Mouse (Mus musculus) stomach, embryonic 15.5 days (tissue): Measurements from ENCODE around the gene Dynlt1f. TPM values are rescaled to one million over a fixed set of nuclear protein-coding genes. Genes with fewer than 3 reads are reported as not detected.
"Not testable (repeated sequence)": the region's sequence is repeated elsewhere in the genome, so short reads cannot be mapped to it uniquely, and the experiment has no call there.

ENCODE experiments used
- ATAC-seq: fragments of 200-750 bp; cut with Nextera tagmentation; 2 replicates; pipeline ENCODE4 v1.8.0; 2017; ENCODE audit warnings: low read depth, moderate number of reproducible peaks, moderate TSS enrichment; ENCODE audit not compliant: insufficient read depth, low FRiP score
- H3K27ac ChIP-seq: fragments of 300-500 bp; sonication (generic); 2 replicates; pipeline ENCODE4 v1.5.1; 2015; ENCODE audit warnings: mild to moderate bottlenecking, inconsistent platforms
- H3K27me3 ChIP-seq: fragments of 300-500 bp; sonication (generic); replicated peaks from 2 replicates; pipeline ENCODE4 v1.6.1; 2015; ENCODE audit warnings: inconsistent platforms
- H3K36me3 ChIP-seq: fragments of 300-500 bp; sonication (generic); 2 replicates; pipeline ENCODE4 v1.6.1; 2015; ENCODE audit warnings: inconsistent platforms
- H3K4me1 ChIP-seq: fragments of 300-500 bp; sonication (generic); 2 replicates; pipeline ENCODE4 v1.6.1; 2015; ENCODE audit warnings: inconsistent platforms
- H3K4me2 ChIP-seq: fragments of 300-500 bp; sonication (generic); 2 replicates; pipeline ENCODE4 v1.6.1; 2015; ENCODE audit warnings: mild to moderate bottlenecking, inconsistent platforms
- H3K4me3 ChIP-seq: fragments of 300-500 bp; sonication (generic); replicated peaks from 2 replicates; pipeline ENCODE4 v1.5.1; 2015; ENCODE audit warnings: inconsistent platforms
- H3K9ac ChIP-seq: fragments of 300-500 bp; sonication (generic); 2 replicates; pipeline ENCODE4 v1.6.1; 2015; ENCODE audit warnings: inconsistent platforms
- H3K9me3 ChIP-seq: fragments of 300-500 bp; sonication (generic); 2 replicates; pipeline ENCODE4 v1.6.1; 2016; ENCODE audit warnings: inconsistent platforms
- WGBS: fragments of 180-500 bp; shearing (Covaris S2); methylation state at CpG from one replicate; pipeline ENCODE4 v1.1.7; 2015; 5-methylcytosine and 5-hydroxymethylcytosine counted together
- polyA plus RNA-seq: library from polyadenylated mRNA; unstranded; fragments of >200 nt; fragmentation: Nextera tagmentation; extraction: Ambion mirVana; gene quantifications from 2 replicates; pipeline ENCODE4 v1.2.1, GENCODE M21; 2015

Dynlt1f gene
- polyA plus RNA-seq, 1 experiment from 2014 or later = 226 TPM

DNA sequence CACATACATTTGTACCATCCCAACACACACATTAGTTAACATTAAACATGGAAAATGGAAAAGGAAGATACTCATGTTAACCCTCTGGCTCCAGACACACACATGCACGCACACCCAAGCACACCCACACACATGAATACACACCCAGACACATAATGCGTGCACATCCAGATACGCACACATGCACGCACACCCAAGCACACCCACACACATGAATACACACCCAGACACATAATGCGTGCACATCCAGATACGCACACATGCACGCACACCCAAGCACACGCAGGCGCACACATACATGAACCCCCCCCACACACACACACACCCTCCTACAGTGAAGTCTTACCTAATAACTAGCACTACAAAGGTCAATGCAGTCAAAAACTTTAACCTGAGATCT is 39.0 kb downstream of the Dynlt1f start:
- not testable (repeated sequence) for H3K4me1 ChIP-seq, H3K27ac ChIP-seq, H3K4me2 ChIP-seq, H3K4me3 ChIP-seq, H3K9me3 ChIP-seq, H3K9ac ChIP-seq, H3K36me3 ChIP-seq, H3K27me3 ChIP-seq, ATAC-seq
- WGBS = 94% methylated on average over 9 of the region's 9 CpGs

DNA sequence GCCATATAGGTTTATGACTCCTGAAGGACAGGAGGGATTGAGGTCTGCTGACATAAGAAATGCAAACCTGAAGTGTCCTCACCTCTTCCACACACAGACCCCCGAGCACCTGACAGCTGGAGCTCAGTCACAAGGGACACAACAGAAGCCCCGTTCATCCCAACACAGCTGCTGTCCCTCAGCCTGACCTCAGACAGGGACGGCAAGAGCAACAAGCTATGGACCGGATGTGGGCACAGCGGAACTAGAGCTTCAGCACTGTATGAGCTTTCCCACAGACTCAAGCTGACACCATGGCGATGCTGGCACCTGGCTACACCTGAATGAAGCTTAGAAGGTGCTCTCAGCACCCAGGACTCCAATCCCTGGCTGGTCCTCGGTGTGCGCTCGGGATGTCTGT is 41.4 kb downstream of the Dynlt1f start:
- H3K9ac ChIP-seq, H3K9me3 ChIP-seq, H3K27ac ChIP-seq, ATAC-seq, H3K4me1 ChIP-seq, H3K4me3 ChIP-seq, H3K36me3 ChIP-seq, H3K27me3 ChIP-seq, H3K4me2 ChIP-seq: not testable (repeated sequence)
- WGBS = 87% methylated on average over 4 of the region's 9 CpGs

DNA sequence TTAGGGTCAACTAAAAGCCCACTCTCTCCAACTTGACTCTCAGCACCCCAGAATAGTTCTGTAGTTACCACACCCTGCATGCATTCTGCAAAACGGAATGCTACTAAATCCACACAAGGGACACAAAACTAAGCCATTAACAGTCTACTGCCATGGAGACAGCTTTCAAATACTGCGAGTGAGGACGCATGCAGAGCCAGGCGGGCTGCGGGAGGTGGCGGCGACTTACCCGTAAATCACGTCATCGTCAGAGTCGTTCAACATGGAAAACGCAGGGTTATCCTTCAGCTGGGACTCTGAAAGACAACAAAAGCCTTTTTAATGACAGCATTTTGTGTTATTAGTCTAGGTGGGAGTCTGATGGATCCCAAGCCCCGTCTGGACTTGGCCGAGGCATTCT is 42.2 kb downstream of the Dynlt1f start:
- H3K27me3 ChIP-seq, H3K9me3 ChIP-seq, ATAC-seq, H3K9ac ChIP-seq, H3K4me3 ChIP-seq, H3K27ac ChIP-seq, H3K4me1 ChIP-seq, H3K36me3 ChIP-seq, H3K4me2 ChIP-seq: not testable (repeated sequence)
- 85% methylated on average over 11 of the region's 14 CpGs for WGBS

DNA sequence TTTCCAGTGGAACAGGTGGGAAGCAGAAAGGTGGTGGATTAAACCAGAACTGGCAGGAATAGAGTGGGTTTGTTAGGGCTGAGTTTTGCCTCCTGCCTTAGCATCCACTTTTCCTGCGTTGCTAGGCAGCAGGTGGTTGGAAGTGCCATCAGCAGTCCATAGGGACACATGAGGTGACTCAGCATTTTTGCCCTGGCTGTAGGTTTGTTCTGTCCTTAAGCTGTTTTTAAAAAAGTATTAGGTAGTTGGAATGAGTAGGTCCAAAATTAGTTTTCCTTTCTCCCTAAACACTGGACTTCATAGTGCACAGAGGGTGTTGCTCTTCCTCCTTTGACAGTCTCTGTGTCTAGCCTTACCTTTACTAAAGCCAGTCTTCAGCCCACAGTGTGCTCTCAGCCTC is 50.4 kb downstream of the Dynlt1f start:
- H3K27ac ChIP-seq, ATAC-seq, H3K36me3 ChIP-seq, H3K4me3 ChIP-seq, H3K9ac ChIP-seq, H3K9me3 ChIP-seq, H3K4me2 ChIP-seq, H3K4me1 ChIP-seq, H3K27me3 ChIP-seq: not testable (repeated sequence)
- WGBS = 71% methylated on average over 1 of the region's 1 CpGs

DNA sequence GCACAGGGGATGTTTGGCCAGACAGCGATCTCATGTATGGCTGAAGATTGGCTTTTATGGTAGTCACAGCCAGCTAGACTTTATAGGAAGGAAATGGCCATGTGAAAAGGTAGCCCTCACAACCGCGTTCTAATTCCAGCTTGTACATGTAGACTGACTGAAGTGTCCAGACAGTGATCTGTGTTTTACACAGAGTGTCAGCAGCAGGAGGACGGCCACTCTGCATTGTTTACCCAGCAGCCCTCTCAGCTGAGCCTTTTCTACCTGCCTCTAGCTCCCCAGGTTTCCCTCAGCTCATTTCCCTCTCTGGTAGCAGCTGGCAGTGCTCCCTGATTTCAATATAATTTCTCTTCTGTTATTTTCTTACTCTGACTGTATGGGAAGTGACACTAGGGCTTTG is 53.5 kb downstream of the Dynlt1f start:
- not testable (repeated sequence) for H3K4me2 ChIP-seq, H3K9ac ChIP-seq, H3K27me3 ChIP-seq, ATAC-seq, H3K27ac ChIP-seq, H3K36me3 ChIP-seq, H3K9me3 ChIP-seq, H3K4me1 ChIP-seq
- 9% methylated on average over 3 of the region's 4 CpGs for WGBS
- H3K4me3 ChIP-seq = 0 out of 2 replicates have a peak overlapping the region, but pooled peaks have one; percentile 19

DNA sequence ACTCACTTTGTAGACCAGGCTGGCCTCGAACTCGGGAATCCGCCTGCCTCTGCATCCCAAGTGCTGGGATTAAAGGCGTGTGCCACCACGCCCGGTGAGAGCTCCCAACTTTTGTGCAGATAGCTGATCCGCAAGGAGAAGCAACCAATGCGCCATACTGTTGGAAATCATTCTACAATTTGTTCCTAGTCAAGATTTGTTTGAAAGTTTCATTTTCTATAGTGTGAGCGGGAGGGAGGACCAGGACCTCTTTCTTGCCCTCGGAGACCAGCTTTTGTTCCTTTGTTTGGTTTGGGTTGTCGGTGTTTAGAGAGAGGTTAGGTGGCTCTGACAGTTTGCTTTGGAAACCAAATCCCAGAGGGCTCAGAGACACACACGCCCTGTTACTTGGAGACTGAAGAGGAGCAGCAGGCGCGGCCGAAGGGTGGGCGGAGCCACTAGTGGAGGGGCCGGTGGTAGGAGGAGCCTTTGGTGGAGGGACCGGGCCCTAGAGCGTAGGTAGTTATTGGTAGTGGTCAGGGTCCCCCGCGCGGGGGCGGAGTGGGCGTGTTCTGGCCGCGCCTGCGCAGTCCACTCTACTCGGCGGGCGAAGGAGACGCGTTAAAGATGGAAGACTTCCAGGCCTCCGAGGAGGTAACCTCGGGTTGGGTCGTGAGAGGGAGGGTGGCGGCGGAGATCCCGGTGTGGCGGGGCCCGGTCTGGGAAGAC is 54.3 kb downstream of the Dynlt1f start, which contains the start of gene Dynlt1c:
Gene Dynlt1c (plus strand): TSS at position 468 of the 708 bp plus-strand sequence.
- peak; percentile 96 for ATAC-seq
- peak within 1 kb of the TSS; percentile 65 for H3K27ac ChIP-seq
- not testable (repeated sequence) for H3K4me1 ChIP-seq, H3K36me3 ChIP-seq, H3K9me3 ChIP-seq, H3K9ac ChIP-seq, H3K27me3 ChIP-seq
- H3K4me3 ChIP-seq = peak within 1 kb of the TSS; percentile 35
- 8% methylated on average over 33 of the region's 40 CpGs for WGBS
- H3K4me2 ChIP-seq = peak within 1 kb of the TSS; percentile 43

DNA sequence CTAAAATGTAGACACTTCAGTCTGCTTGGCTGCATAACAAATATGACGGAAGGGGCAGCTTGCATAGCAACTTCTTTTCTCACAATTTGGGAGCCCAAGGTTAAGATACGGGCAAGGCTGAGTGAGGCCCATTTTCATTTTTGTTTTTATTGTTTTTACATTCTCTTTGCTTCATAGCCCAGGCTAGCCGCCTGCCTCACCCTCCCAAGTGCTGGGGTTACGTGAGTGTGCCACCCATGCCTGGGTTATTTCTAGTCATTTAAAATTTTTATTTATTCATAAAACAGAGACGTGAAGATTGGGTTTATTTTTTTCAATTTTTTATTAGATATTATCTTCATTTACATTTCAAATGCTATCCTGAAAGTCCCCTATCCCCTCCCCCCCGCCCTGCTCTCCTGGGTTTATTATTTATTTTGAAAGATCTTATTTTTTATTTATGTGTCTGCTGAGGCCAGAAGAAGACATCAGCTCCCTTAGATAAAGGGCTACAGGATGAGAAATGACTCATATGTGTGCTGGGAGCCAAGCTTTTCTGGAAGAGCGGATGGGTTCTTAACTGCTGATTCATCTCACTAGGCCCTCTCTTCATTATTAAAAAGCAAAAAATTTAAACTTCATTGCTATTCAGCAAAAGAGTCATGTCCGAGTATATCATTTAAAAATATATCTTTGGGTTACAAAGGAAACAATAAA is 55.3 kb downstream of the Dynlt1f start:
- 82% methylated on average over 6 of the region's 8 CpGs for WGBS
- not testable (repeated sequence) for H3K4me2 ChIP-seq, H3K4me3 ChIP-seq, H3K27me3 ChIP-seq, H3K4me1 ChIP-seq, ATAC-seq, H3K27ac ChIP-seq, H3K9ac ChIP-seq, H3K9me3 ChIP-seq, H3K36me3 ChIP-seq

DNA sequence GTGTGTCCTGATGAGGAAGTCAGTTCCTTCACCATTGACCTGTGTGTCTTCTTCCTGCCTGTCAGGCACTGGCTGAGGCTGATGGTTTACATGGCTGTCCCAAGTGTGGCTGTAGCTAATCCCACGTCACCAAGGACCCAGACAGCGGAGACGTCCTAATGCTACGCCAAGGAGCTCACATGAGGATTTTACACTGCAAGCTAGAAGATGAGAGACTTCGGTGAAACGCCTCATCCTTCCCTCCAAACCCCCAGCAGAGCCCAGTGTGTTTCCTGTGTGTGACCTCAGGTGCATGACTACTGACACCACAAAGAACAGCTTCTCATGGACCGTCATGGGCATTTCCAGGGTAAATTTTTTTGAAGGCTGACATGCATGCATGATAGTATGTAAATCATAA is 57.3 kb downstream of the Dynlt1f start:
- not testable (repeated sequence) for H3K36me3 ChIP-seq, H3K9me3 ChIP-seq, H3K4me2 ChIP-seq, H3K9ac ChIP-seq, H3K27me3 ChIP-seq, H3K4me3 ChIP-seq, H3K27ac ChIP-seq, ATAC-seq, H3K4me1 ChIP-seq
- WGBS = 92% methylated on average over 7 of the region's 7 CpGs

Other genes with a start within 250 kb of the Dynlt1f start
- 461 and 518 TPM in 2 replicates for gene Dynlt1b, start 225.8 kb downstream of the Dynlt1f start, polyA plus RNA-seq
- 42.7 and 44.3 TPM in 2 replicates for gene Dynlt1c, start 54.2 kb downstream of the Dynlt1f start, polyA plus RNA-seq
- 0.79 and 1.1 TPM in 2 replicates for gene Sytl3, start 3.2 kb upstream of the Dynlt1f start, polyA plus RNA-seq
- 223 and 228 TPM in 2 replicates for gene Ezr, start 126.9 kb upstream of the Dynlt1f start, polyA plus RNA-seq